Mouse (Mus musculus) ES-Bruce4 (cell line): Measurements from ENCODE around the gene Meig1. TPM values are rescaled to one million over a fixed set of nuclear protein-coding genes. Genes with fewer than 3 reads are reported as not detected.
A peak's percentile ranks its signal among the peaks of the same experiment; 100 is the strongest.

Experiments
- H3K27ac ChIP-seq: 2 replicates; pipeline ENCODE4 v1.5.1; 2012; ENCODE audit warnings: low read length, inconsistent platforms; ENCODE audit not compliant: insufficient read depth
- H3K27me3 ChIP-seq: 2 replicates; pipeline ENCODE4 v1.6.1; 2012; ENCODE audit warnings: mild to moderate bottlenecking, low read length, inconsistent platforms; ENCODE audit not compliant: control insufficient read depth, poor library complexity, insufficient read depth, severe bottlenecking
- H3K36me3 ChIP-seq: 2 replicates; pipeline ENCODE4 v1.6.1; 2012; ENCODE audit warnings: inconsistent platforms, mild to moderate bottlenecking, low read length, moderate library complexity; ENCODE audit not compliant: control insufficient read depth, poor library complexity, insufficient read depth, severe bottlenecking
- H3K4me1 ChIP-seq: one replicate; pipeline ENCODE4 v1.8.1; 2011; ENCODE audit warnings: low read length; ENCODE audit not compliant: control insufficient read depth, insufficient read depth
- H3K4me3 ChIP-seq: 2 replicates; pipeline ENCODE4 v1.5.1; 2011; ENCODE audit warnings: low read depth, mild to moderate bottlenecking, low read length
- H3K9ac ChIP-seq: 2 replicates; pipeline ENCODE4 v1.6.1; 2012; ENCODE audit warnings: low read depth, mild to moderate bottlenecking, inconsistent platforms; ENCODE audit not compliant: poor library complexity, severe bottlenecking
- H3K9me3 ChIP-seq: replicated peaks from 2 replicates; pipeline ENCODE4 v1.6.1; 2012; ENCODE audit warnings: mild to moderate bottlenecking, low read length, inconsistent platforms; ENCODE audit not compliant: control insufficient read depth, poor library complexity, insufficient read depth, severe bottlenecking
- CTCF ChIP-seq: IDR thresholded peaks from one replicate; pipeline ENCODE4 v1.8.1; 2011; ENCODE audit warnings: low read depth, low read length
- EP300 ChIP-seq: IDR thresholded peaks from 2 replicates; pipeline ENCODE4 v1.6.1; 2011; ENCODE audit warnings: low read depth, low read length; ENCODE audit not compliant: insufficient read depth
- POLR2A ChIP-seq: IDR thresholded peaks from one replicate; pipeline ENCODE4 v1.8.1; 2011; ENCODE audit warnings: low read length; ENCODE audit not compliant: insufficient read depth
- polyA plus RNA-seq: library from polyadenylated mRNA; stranded (reverse); fragments of >200 nt; gene quantifications from 2 replicates; pipeline ENCODE4 v1.2.4, GENCODE M21; 2011; ENCODE audit warnings: low read depth; ENCODE audit not compliant: missing spikeins, insufficient read depth, insufficient read length

Meig1 gene
- not detected in 2 replicates for polyA plus RNA-seq

DNA sequence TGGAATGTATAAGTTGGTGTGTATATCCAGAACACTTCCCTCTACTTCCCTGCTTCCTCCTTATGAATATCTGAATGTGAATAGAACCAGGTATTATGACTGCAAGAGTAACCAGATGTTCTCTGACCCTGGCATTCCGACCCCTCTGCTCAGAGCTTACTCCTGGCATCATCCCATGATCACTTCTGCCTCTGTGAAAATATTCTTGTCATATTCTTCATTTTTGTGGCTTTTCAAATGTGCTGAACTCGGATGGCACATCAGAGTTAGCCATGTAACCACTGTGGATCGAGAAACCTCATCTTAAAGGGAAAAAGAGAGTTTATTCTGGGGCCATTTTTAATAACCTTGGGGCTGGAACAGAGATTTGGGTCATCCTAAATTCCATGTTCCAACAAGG, at the start of gene Meig1:
Meig1 (minus strand) TSS at position 101 of the 400 bp plus-strand sequence.
- Histone ChIP-seq H3K27ac (no peak within 1 kb of the TSS), H3K36me3 (no peaks in the 10 kb centered on the region), H3K27me3 (no peaks in the 10 kb centered on the region), H3K4me1 (peaks cover 1% of the 10 kb centered on the region), H3K9ac (no peak within 1 kb of the TSS), H3K9me3 (no peaks in the 10 kb centered on the region), H3K4me3 (no peak within 1 kb of the TSS)
- TF ChIP-seq POLR2A (no peak), CTCF (no peak), EP300 (no peak)

DNA sequence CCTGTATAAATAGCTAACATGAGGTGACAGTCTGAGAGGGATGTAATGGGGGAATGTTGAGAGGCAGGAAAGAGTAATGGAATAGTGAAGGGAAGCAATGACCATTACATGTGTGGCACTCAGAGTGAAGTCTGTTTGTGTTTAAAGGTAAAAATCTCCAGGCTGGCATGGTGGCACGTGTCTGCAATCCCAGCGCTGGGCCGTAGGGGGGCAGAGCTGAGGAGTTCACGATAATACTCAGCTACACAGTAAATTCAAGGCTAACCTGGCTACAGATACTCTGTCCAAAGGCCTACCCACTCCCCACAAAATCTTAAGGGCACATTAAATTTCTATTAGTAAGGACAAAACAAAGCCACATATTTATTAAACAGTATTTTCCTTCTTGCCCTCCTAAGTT, 34.1 kb upstream of the Meig1 start:
- Histone ChIP-seq H3K4me3 (no peak overlapping the region), H3K27me3 (no peaks in the 10 kb centered on the region), H3K36me3 (peaks cover 35% of the 10 kb centered on the region), H3K27ac (no peak overlapping the region), H3K4me1 (no peaks in the 10 kb centered on the region), H3K9me3 (no peaks in the 10 kb centered on the region), H3K9ac (no peak overlapping the region)
- TF ChIP-seq CTCF, result peak; percentile 22
- TF ChIP-seq POLR2A, result no peak

DNA sequence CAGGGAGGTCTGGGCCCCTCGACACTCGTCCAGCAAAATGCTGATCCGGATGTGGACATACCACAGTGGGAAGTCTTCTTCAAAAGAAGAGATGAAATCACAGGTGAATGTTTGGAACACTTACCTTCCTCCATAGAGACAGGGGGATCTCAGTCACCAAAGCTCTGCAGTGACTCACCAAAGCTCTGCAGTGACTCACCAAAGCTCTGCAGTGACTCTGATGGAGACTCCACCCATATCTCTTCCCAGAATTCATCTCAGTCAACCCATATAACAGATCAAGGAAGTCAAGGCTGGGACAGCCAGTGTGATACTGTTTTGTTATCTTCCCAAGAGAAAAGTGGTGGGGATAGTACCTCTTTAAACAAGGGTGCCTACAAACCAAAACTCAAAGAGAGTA, 30.6 kb upstream of the Meig1 start:
- Histone ChIP-seq H3K4me1 (no peaks in the 10 kb centered on the region), H3K36me3 (peaks cover 28% of the 10 kb centered on the region), H3K9me3 (no peaks in the 10 kb centered on the region), H3K27ac (no peak overlapping the region), H3K9ac (no peak overlapping the region), H3K27me3 (no peaks in the 10 kb centered on the region), H3K4me3 (no peak overlapping the region)
- no peak for TF ChIP-seq POLR2A
- TF ChIP-seq CTCF, result no peak
- no peak for TF ChIP-seq EP300

DNA sequence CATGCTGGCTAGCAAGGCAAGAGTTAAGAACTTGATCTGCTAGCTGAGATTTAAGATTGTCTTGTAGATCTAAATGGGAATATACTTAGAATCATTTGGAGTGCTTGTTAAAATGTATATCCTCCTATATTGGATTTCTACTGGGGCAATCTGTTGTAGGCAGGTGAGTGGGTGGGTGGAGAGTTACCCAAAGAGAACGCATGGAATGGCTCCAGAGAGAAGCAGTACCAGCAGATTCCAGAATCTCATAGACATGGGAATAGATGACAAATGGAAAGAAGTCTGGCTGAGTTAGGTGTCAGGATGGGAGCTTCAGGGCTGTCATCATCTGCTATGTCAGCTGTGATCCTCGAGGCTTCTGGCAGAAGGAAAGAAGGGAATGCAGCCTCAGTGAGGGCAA, 27.0 kb upstream of the Meig1 start:
- no peak for TF ChIP-seq POLR2A
- no peak for TF ChIP-seq CTCF
- TF ChIP-seq EP300, result no peak
- H3K4me3 ChIP-seq, result no peak overlapping the region
- H3K27ac ChIP-seq, result no peak overlapping the region
- no peaks in the 10 kb centered on the region for H3K4me1 ChIP-seq
- no peaks in the 10 kb centered on the region for H3K27me3 ChIP-seq
- H3K36me3 ChIP-seq, result peaks cover 20% of the 10 kb centered on the region
- no peak overlapping the region for H3K9ac ChIP-seq
- H3K9me3 ChIP-seq, result no peaks in the 10 kb centered on the region

DNA sequence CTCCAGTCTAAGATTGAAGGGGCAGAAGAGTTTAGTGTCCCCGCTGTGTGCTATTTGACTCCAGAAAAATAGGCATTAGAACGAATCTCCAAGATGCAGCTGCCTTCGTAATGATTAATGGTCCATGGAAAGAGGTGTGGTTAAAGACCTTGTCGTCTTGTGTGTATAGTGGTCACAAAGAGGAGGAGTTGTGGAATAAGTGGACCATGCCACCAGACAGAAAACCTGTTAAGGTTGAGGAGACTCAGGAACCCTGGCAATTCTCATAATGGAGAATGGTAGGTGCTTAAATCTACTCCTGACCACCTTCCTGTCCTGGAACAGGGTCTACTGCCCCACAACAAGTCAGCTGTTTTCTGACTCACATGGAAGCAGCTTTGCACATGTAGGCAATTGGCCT, 23.5 kb upstream of the Meig1 start:
- no peaks in the 10 kb centered on the region for H3K9me3 ChIP-seq
- H3K9ac ChIP-seq, result no peak overlapping the region
- TF ChIP-seq CTCF (no peak), POLR2A (no peak), EP300 (no peak)
- peaks cover 12% of the 10 kb centered on the region; the same call in 1 of the 2 replicates for H3K36me3 ChIP-seq
- H3K27ac ChIP-seq, result 0 out of 2 replicates have a peak overlapping the region, but pooled peaks have one; percentile 9
- peaks cover 2% of the 10 kb centered on the region for H3K4me1 ChIP-seq
- no peaks in the 10 kb centered on the region for H3K27me3 ChIP-seq
- H3K4me3 ChIP-seq, result no peak overlapping the region

DNA sequence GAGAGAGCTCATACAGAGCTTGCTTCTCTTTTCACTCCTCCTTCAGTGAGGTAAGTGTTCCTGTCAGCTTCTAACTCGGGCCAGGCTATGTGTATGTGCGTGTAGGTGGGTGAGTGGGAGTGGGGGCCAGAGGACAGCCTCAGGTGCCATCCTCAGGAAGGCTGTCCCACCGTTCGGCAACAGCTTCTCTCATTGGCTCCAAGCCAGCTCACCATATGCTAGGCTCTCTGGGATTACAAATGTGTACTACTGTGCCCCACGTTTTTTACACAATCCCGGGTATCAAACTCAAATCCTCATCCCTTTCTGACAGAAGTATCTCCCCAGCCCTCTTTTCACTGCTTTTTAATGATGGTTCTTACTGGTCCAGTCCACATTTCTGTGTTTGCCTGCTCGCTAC, 21.8 kb upstream of the Meig1 start:
- no peaks in the 10 kb centered on the region for H3K9me3 ChIP-seq
- H3K4me1 ChIP-seq, result peaks cover 2% of the 10 kb centered on the region
- no peak for TF ChIP-seq EP300
- TF ChIP-seq POLR2A, result no peak
- TF ChIP-seq CTCF, result no peak
- no peaks in the 10 kb centered on the region for H3K27me3 ChIP-seq
- no peak overlapping the region for H3K27ac ChIP-seq
- H3K4me3 ChIP-seq, result no peak overlapping the region
- peaks cover 15% of the 10 kb centered on the region for H3K36me3 ChIP-seq
- H3K9ac ChIP-seq, result no peak overlapping the region
